Mouse (Mus musculus) thymus, postnatal 25 days (tissue): ENCODE measurements around the gene Polr1a.

ENCODE experiments used
- DNase-seq: peaks from one replicate; pipeline ENCODE4 v3.0.0; 2022

The Polr1a gene

GRCm38 (mm10) chr6:72001220-72001777, 92.4 kb downstream of the Polr1a start:
- DNase-seq = no peak

GRCm38 (mm10) chr6:72007411-72008212, 98.8 kb downstream of the Polr1a start:
- DNase-seq = no peak

GRCm38 (mm10) chr6:72008213-72008655, 99.4 kb downstream of the Polr1a start:
- DNase-seq = no peak

- DNase-seq = no peak
Measured at GRCm38 (mm10) chr6:72009454-72009853, 100.6 kb downstream of the Polr1a start.

GRCm38 (mm10) chr6:72014033-72014432, 105.2 kb downstream of the Polr1a start:
- no peak for DNase-seq

- DNase-seq = no peak
Measured at GRCm38 (mm10) chr6:72018052-72018451, 109.2 kb downstream of the Polr1a start.

GRCm38 (mm10) chr6:72025497-72025896, 116.6 kb downstream of the Polr1a start:
- DNase-seq = no peak

GRCm38 (mm10) chr6:72028079-72028478, 119.2 kb downstream of the Polr1a start:
- no peak for DNase-seq

- DNase-seq = no peak
Measured at GRCm38 (mm10) chr6:72029674-72030073, 120.8 kb downstream of the Polr1a start.
